In the genomic region with DNA sequence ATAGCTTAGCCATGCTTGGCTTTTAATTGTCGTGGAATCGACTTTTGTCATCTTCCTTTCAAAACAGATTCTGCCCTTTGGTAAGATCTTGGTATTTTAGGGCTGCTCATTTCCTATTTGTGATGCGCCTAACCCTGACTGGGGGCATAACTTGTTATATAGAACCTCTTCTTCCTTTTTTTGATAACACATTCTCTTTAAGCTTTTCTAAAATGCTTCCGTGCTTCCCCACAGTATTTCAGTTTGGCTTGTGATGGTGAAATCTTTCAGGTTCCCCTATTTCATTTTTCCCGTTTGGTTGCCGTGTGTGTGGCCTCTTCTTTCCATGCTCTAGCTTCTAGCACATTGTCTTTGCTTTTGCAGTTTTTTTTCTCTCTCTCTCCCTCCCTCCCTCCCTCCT, we compare ENCODE assay signal across 15 mouse cellular contexts.
"Had no signal": no experiment of that assay in that cellular context is flagged by ENCODE, and none has a peak within 500 bp of the region (broad histone marks: within the 10 kb centered on the region; RNA-seq: fewer than 3 reads in every experiment).

No protein-coding gene starts in this region.

- DNase-seq: gastrocnemius, postnatal 14 days; gastrocnemius, postnatal 36 days; heart, adult 18-20 months; heart, postnatal 10 days; heart, postnatal 36 days; kidney, adult 11 months; kidney, adult 2 months; kidney, adult 9 months; kidney, postnatal 14 days; kidney, postnatal 36 days; layer of hippocampus, postnatal 36 days; left cerebral cortex, postnatal 4 days had no signal

- ATAC-seq: hindbrain, postnatal 0 days; intestine, embryonic 16.5 days; liver, embryonic 12.5 days had no signal
